Mouse (Mus musculus): ENCODE measurements at regions not wholly inside any gene's neighbourhood (a gene's known extent, or its start where the extent isn't known, plus 50 kb on each side); places are given as distances from the start of the nearest gene placed in this dataset.

GRCm38 (mm10) chr3:137129967-137130366, 210.9 kb upstream of the Emcn start:
- Histone ChIP-seq H3K4me3 (no peak overlapping the region), H3K9me3 (replicated peaks) (no peaks in the 10 kb centered on the region), H3K27ac (no peak overlapping the region), H3K27me3 (ENCODE audit: low read depth, poor library complexity, severe bottlenecking) (no peaks in the 10 kb centered on the region), H3K4me1 (no peaks in the 10 kb centered on the region), H3K36me3 (no peaks in the 10 kb centered on the region)
- no peak for DNase-seq (ENCODE audit: low spot score)
- WGBS = 94% methylated on average over 4 of the region's 4 CpGs

GRCm38 (mm10) chr3:137142041-137142440, 198.8 kb upstream of the Emcn start:
- no peaks in the 10 kb centered on the region for H3K9me3 ChIP-seq (replicated peaks)
- H3K27ac ChIP-seq = no peak overlapping the region
- H3K27me3 ChIP-seq (ENCODE audit: low read depth, poor library complexity, severe bottlenecking) = no peaks in the 10 kb centered on the region
- no peak overlapping the region for H3K4me3 ChIP-seq
- DNase-seq (ENCODE audit: low spot score) = no peak
- no peaks in the 10 kb centered on the region for H3K36me3 ChIP-seq
- WGBS = 62% methylated on average over 3 of the region's 3 CpGs
- no peaks in the 10 kb centered on the region for H3K4me1 ChIP-seq

GRCm38 (mm10) chr3:137146062-137146461, 194.8 kb upstream of the Emcn start:
- Histone ChIP-seq H3K27ac (no peak overlapping the region), H3K4me1 (no peaks in the 10 kb centered on the region)
- DNase-seq (ENCODE audit: low spot score) = no peak

GRCm38 (mm10) chr3:137147405-137147804, 193.5 kb upstream of the Emcn start:
- no peaks in the 10 kb centered on the region for H3K4me1 ChIP-seq
- DNase-seq (ENCODE audit: low spot score) = no peak
- H3K36me3 ChIP-seq = no peaks in the 10 kb centered on the region
- no peak overlapping the region for H3K4me3 ChIP-seq
- WGBS = 84% methylated on average over 5 of the region's 5 CpGs
- no peaks in the 10 kb centered on the region for H3K9me3 ChIP-seq (replicated peaks)
- H3K27me3 ChIP-seq (ENCODE audit: low read depth, poor library complexity, severe bottlenecking) = no peaks in the 10 kb centered on the region
- no peak overlapping the region for H3K27ac ChIP-seq

More at GRCm38 (mm10) chr3:137146062-137146461, 194.8 kb upstream of the Emcn start:
- Histone ChIP-seq H3K27me3 (ENCODE audit: low read depth, poor library complexity, severe bottlenecking) (no peaks in the 10 kb centered on the region), H3K36me3 (no peaks in the 10 kb centered on the region), H3K4me3 (no peak overlapping the region), H3K9me3 (replicated peaks) (no peaks in the 10 kb centered on the region)

GRCm38 (mm10) chr3:137150414-137151010, 190.4 kb upstream of the Emcn start:
- Histone ChIP-seq H3K27me3 (ENCODE audit: low read depth, poor library complexity, severe bottlenecking) (no peaks in the 10 kb centered on the region), H3K9me3 (replicated peaks) (no peaks in the 10 kb centered on the region), H3K36me3 (no peaks in the 10 kb centered on the region), H3K4me3 (no peak overlapping the region), H3K27ac (no peak overlapping the region), H3K4me1 (no peaks in the 10 kb centered on the region)
- 84% methylated on average over 14 of the region's 14 CpGs for WGBS
- no peak for DNase-seq (ENCODE audit: low spot score)

GRCm38 (mm10) chr3:137151431-137151830, 189.4 kb upstream of the Emcn start:
- Histone ChIP-seq H3K4me1 (no peaks in the 10 kb centered on the region; the same call in 1 of the 2 replicates), H3K27ac (no peak overlapping the region), H3K27me3 (ENCODE audit: low read depth, poor library complexity, severe bottlenecking) (no peaks in the 10 kb centered on the region), H3K36me3 (no peaks in the 10 kb centered on the region), H3K4me3 (no peak overlapping the region), H3K9me3 (replicated peaks) (no peaks in the 10 kb centered on the region)
- WGBS = 90% methylated on average over 1 of the region's 1 CpGs
- DNase-seq (ENCODE audit: low spot score) = no peak

- no peaks in the 10 kb centered on the region for H3K36me3 ChIP-seq
- no peak overlapping the region for H3K4me3 ChIP-seq
- 81% methylated on average over 6 of the region's 6 CpGs for WGBS
- H3K4me1 ChIP-seq = no peaks in the 10 kb centered on the region; the same call in 1 of the 2 replicates
- H3K27ac ChIP-seq = no peak overlapping the region
- DNase-seq (ENCODE audit: low spot score) = no peak
- no peaks in the 10 kb centered on the region for H3K9me3 ChIP-seq (replicated peaks)
- H3K27me3 ChIP-seq (ENCODE audit: low read depth, poor library complexity, severe bottlenecking) = no peaks in the 10 kb centered on the region
Measured at GRCm38 (mm10) chr3:137153234-137153633, 187.6 kb upstream of the Emcn start.

- Histone ChIP-seq H3K27me3 (ENCODE audit: low read depth, poor library complexity, severe bottlenecking) (no peaks in the 10 kb centered on the region), H3K36me3 (no peaks in the 10 kb centered on the region), H3K9me3 (replicated peaks) (no peaks in the 10 kb centered on the region), H3K4me1 (no peaks in the 10 kb centered on the region; the same call in 1 of the 2 replicates), H3K27ac (no peak overlapping the region), H3K4me3 (no peak overlapping the region)
- WGBS = 89% methylated on average over 9 of the region's 9 CpGs
- DNase-seq (ENCODE audit: low spot score) = no peak
Measured at GRCm38 (mm10) chr3:137154200-137155042, 186.4 kb upstream of the Emcn start.

GRCm38 (mm10) chr3:137155043-137155404, 185.8 kb upstream of the Emcn start:
- DNase-seq (ENCODE audit: low spot score) = no peak
- Histone ChIP-seq H3K27me3 (ENCODE audit: low read depth, poor library complexity, severe bottlenecking) (no peaks in the 10 kb centered on the region), H3K9me3 (replicated peaks) (no peaks in the 10 kb centered on the region), H3K4me1 (no peaks in the 10 kb centered on the region; the same call in 1 of the 2 replicates), H3K36me3 (no peaks in the 10 kb centered on the region), H3K27ac (no peak overlapping the region), H3K4me3 (no peak overlapping the region)
- WGBS = 97% methylated on average over 3 of the region's 3 CpGs

- Histone ChIP-seq H3K4me3 (no peak overlapping the region), H3K27ac (no peak overlapping the region), H3K9me3 (replicated peaks) (no peaks in the 10 kb centered on the region), H3K36me3 (no peaks in the 10 kb centered on the region), H3K4me1 (no peaks in the 10 kb centered on the region; the same call in 1 of the 2 replicates), H3K27me3 (ENCODE audit: low read depth, poor library complexity, severe bottlenecking) (no peaks in the 10 kb centered on the region)
- WGBS = 84% methylated on average over 11 of the region's 11 CpGs
- no peak for DNase-seq (ENCODE audit: low spot score)
Measured at GRCm38 (mm10) chr3:137156250-137156975, 184.5 kb upstream of the Emcn start.

- Histone ChIP-seq H3K27me3 (ENCODE audit: low read depth, poor library complexity, severe bottlenecking) (no peaks in the 10 kb centered on the region), H3K27ac (no peak overlapping the region), H3K4me3 (no peak overlapping the region), H3K9me3 (replicated peaks) (no peaks in the 10 kb centered on the region), H3K4me1 (peaks cover 4% of the 10 kb centered on the region; the same call in 1 of the 2 replicates), H3K36me3 (no peaks in the 10 kb centered on the region)
- DNase-seq (ENCODE audit: low spot score) = no peak
- 90% methylated on average over 1 of the region's 1 CpGs for WGBS
Measured at GRCm38 (mm10) chr3:137189035-137189434, 151.8 kb upstream of the Emcn start.

- Histone ChIP-seq H3K36me3 (no peaks in the 10 kb centered on the region), H3K9me3 (replicated peaks) (no peaks in the 10 kb centered on the region), H3K4me1 (peaks cover 4% of the 10 kb centered on the region; the same call in 1 of the 2 replicates), H3K27me3 (ENCODE audit: low read depth, poor library complexity, severe bottlenecking) (no peaks in the 10 kb centered on the region), H3K27ac (no peak overlapping the region), H3K4me3 (no peak overlapping the region)
- DNase-seq (ENCODE audit: low spot score) = no peak
- 83% methylated on average over 5 of the region's 5 CpGs for WGBS
Measured at GRCm38 (mm10) chr3:137190489-137190888, 150.4 kb upstream of the Emcn start.

- H3K27me3 ChIP-seq (ENCODE audit: low read depth, poor library complexity, severe bottlenecking) = no peaks in the 10 kb centered on the region
- H3K27ac ChIP-seq = no peak overlapping the region
- H3K36me3 ChIP-seq = no peaks in the 10 kb centered on the region
- H3K9me3 ChIP-seq (replicated peaks) = no peaks in the 10 kb centered on the region
- H3K4me1 ChIP-seq = peaks cover 4% of the 10 kb centered on the region; the same call in 1 of the 2 replicates
- WGBS = 82% methylated on average over 4 of the region's 4 CpGs
- DNase-seq (ENCODE audit: low spot score) = no peak
- H3K4me3 ChIP-seq = no peak overlapping the region
Measured at GRCm38 (mm10) chr3:137191009-137191408, 149.9 kb upstream of the Emcn start.
